Mouse (Mus musculus) neural tube, embryonic 13.5 days (tissue): Measurements from ENCODE around the gene Sirt4. TPM values are rescaled to one million over a fixed set of nuclear protein-coding genes. Genes with fewer than 3 reads are reported as not detected.
"Not testable (repeated sequence)": the region's sequence is repeated elsewhere in the genome, so short reads cannot be mapped to it uniquely, and the experiment has no call there.

Source experiments
- ATAC-seq: fragments of 200-750 bp; cut with Nextera tagmentation; 2 replicates; pipeline ENCODE4 v1.8.0; 2017; ENCODE audit warnings: low read depth, mild to moderate bottlenecking, moderate TSS enrichment, moderate library complexity
- H3K27ac ChIP-seq: fragments of 300-500 bp; sonication (generic); replicated peaks from 2 replicates; pipeline ENCODE4 v1.5.1; 2015; ENCODE audit warnings: moderate library complexity, mild to moderate bottlenecking, inconsistent platforms
- H3K27me3 ChIP-seq: fragments of 300-500 bp; sonication (generic); 2 replicates; pipeline ENCODE4 v1.6.1; 2015; ENCODE audit warnings: mild to moderate bottlenecking, inconsistent platforms
- H3K36me3 ChIP-seq: fragments of 300-500 bp; sonication (generic); 2 replicates; pipeline ENCODE4 v1.6.1; 2015; ENCODE audit warnings: mild to moderate bottlenecking, inconsistent platforms
- H3K4me1 ChIP-seq: fragments of 300-500 bp; sonication (generic); replicated peaks from 2 replicates; pipeline ENCODE4 v1.6.1; 2015; ENCODE audit warnings: inconsistent platforms
- H3K4me2 ChIP-seq: fragments of 300-500 bp; sonication (generic); 2 replicates; pipeline ENCODE4 v1.6.1; 2015; ENCODE audit warnings: inconsistent platforms, mild to moderate bottlenecking, moderate library complexity
- H3K4me3 ChIP-seq: fragments of 300-500 bp; sonication (generic); 2 replicates; pipeline ENCODE4 v1.5.1; 2015; ENCODE audit warnings: mild to moderate bottlenecking, inconsistent platforms
- H3K9ac ChIP-seq: fragments of 300-500 bp; sonication (generic); 2 replicates; pipeline ENCODE4 v1.6.1; 2015; ENCODE audit warnings: moderate library complexity, mild to moderate bottlenecking, inconsistent platforms
- H3K9me3 ChIP-seq: fragments of 300-500 bp; sonication (generic); 2 replicates; pipeline ENCODE4 v1.6.1; 2016; ENCODE audit warnings: inconsistent platforms
- WGBS: fragments of 180-500 bp; shearing (Covaris S2); methylation state at CpG from one replicate; pipeline ENCODE4 v1.1.7; 2015; 5-methylcytosine and 5-hydroxymethylcytosine counted together
- polyA plus RNA-seq: library from polyadenylated mRNA; unstranded; fragments of >200 nt; fragmentation: Nextera tagmentation; extraction: Ambion mirVana; gene quantifications from 2 replicates; pipeline ENCODE4 v1.2.1, GENCODE M21; 2015

Sirt4 gene
- polyA plus RNA-seq, 1 experiment from 2014 or later, result 26.8 TPM

DNA sequence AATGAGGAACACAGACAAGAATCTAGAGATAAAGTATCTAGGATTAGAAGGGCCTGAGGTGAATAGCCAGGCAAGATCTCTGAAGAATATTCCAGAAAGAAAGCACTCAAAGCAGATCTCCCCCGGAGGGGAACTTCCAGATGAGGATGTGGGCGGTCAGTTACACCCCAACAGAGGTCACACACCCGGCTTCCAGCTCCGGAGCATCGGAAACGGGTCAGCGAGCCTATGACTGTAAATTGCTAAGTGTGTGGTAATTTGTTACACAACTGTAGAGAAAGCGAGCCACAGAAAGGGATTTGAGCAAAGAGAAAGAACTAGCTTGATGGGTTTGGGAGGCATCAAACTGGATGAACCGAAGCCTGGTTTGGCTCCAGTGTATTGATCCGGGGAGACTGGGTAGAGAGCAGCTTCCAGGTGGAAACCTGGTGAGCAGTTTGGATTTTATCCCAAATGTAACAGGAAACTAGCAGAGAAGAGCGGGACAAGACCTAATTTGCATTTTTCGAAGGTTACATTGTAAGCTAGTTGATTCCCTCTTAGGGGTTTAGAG, 15.9 kb upstream of the Sirt4 start:
- no peak overlapping the region for H3K4me3 ChIP-seq
- no peak overlapping the region for H3K27ac ChIP-seq
- H3K9ac ChIP-seq, result no peak overlapping the region
- WGBS, result 80% methylated on average over 12 of the region's 12 CpGs
- H3K36me3 ChIP-seq, result no peaks in the 10 kb centered on the region
- no peak overlapping the region for H3K4me2 ChIP-seq
- H3K27me3 ChIP-seq, result no peaks in the 10 kb centered on the region
- H3K4me1 ChIP-seq, result no peaks in the 10 kb centered on the region
- H3K9me3 ChIP-seq, result no peaks in the 10 kb centered on the region
- no peak for ATAC-seq

DNA sequence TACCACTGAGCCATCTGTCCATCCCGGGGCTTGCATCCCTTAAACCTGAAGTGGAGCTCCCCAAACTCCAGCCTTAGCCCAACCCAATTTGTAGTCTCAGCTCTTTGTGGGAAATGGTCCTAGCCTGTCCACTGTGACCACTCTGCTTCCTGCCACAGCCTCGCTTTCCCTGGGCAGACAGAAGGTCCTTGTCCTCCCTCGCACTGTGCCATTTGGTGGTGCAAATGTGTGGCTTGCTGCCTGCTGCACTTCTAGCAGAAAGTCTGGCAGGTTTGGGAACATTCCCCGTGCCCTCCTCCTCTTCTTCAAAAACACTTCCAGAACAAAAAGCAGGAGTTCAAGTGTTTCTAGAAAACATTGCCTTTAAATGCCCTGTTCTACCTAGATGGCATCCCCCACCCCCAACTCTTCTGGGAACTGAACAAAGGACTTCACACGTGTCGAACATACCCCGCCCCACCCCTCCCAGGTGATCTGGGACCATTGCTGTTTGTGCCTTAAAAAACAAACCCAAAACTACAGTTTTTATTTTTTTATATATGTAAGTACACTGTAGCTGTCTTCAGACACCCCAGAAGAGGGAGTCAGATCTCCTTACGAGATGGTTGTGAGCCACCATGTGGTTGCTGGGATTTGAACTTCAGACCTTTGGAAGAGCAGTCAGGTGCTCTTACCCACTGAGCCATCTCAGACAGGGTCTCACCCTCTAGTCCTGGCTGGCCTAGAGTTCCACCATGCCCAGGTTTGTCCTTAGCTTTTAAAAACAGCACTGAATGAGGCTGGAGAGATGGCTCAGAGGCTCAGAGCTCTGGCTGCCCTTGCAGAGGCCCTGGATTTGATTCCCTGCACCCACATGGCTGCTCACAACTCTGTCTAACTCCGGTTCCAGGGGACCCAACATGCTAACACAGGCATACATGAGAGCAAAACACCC, 14.0 kb upstream of the Sirt4 start:
- H3K36me3 ChIP-seq, result no peaks in the 10 kb centered on the region
- no peaks in the 10 kb centered on the region for H3K9me3 ChIP-seq
- H3K27me3 ChIP-seq, result no peaks in the 10 kb centered on the region
- H3K4me2 ChIP-seq, result no peak overlapping the region
- 57% methylated on average over 9 of the region's 9 CpGs for WGBS
- no peak overlapping the region for H3K9ac ChIP-seq
- ATAC-seq, result no peak
- no peak overlapping the region for H3K4me3 ChIP-seq
- H3K4me1 ChIP-seq, result no peaks in the 10 kb centered on the region
- H3K27ac ChIP-seq, result no peak overlapping the region

GRCm38 (mm10) chr5:115497033-115497432, 12.5 kb upstream of the Sirt4 start:
- Histone ChIP-seq H3K4me2 (no peak overlapping the region), H3K27ac (no peak overlapping the region), H3K9ac (no peak overlapping the region), H3K4me1 (peaks cover 3% of the 10 kb centered on the region), H3K36me3 (no peaks in the 10 kb centered on the region), H3K9me3 (no peaks in the 10 kb centered on the region), H3K4me3 (no peak overlapping the region), H3K27me3 (no peaks in the 10 kb centered on the region)
- no peak for ATAC-seq
- 78% methylated on average over 7 of the region's 7 CpGs for WGBS

DNA sequence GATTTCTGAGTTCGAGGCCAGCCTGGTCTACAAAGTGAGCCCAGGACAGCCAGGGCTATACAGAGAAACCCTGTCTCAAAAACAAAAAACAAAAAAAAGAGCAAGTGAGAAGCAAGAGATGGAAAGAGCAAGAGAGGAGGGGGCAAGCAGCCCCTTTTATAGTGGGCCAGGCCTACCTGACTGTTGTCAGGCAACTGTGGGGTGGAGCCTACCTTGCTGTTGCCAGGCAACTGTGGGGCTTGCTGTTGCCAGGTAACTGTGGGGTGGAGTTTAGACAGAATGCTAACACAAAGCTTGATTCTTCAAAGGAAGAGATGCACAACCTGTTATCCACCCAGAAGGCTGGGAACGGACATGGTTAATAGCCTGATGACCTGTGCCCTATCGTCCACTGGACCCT, 11.1 kb upstream of the Sirt4 start:
- not testable (repeated sequence) for H3K9ac ChIP-seq, H3K9me3 ChIP-seq, ATAC-seq

GRCm38 (mm10) chr5:115493441-115493840, 8.9 kb upstream of the Sirt4 start:
- Histone ChIP-seq H3K27ac (0 out of 2 replicates have a peak overlapping the region, but pooled peaks have one; percentile 29), H3K9ac (no peak overlapping the region)
- WGBS, result 64% methylated on average over 5 of the region's 5 CpGs

More for the DNA sequence above, 11.1 kb upstream of the Sirt4 start:
- not testable (repeated sequence) for H3K36me3 ChIP-seq, H3K4me3 ChIP-seq, H3K4me2 ChIP-seq, H3K27me3 ChIP-seq, H3K27ac ChIP-seq
- H3K4me1 ChIP-seq, result peaks cover 17% of the 10 kb centered on the region
- WGBS, result 76% methylated on average over 3 of the region's 3 CpGs

GRCm38 (mm10) chr5:115492711-115493335, 8.3 kb upstream of the Sirt4 start:
- no peak overlapping the region for H3K27ac ChIP-seq
- H3K4me1 ChIP-seq, result peaks cover 23% of the 10 kb centered on the region
- no peak for ATAC-seq
- no peak overlapping the region for H3K4me2 ChIP-seq
- no peaks in the 10 kb centered on the region for H3K9me3 ChIP-seq
- H3K36me3 ChIP-seq, result no peaks in the 10 kb centered on the region
- H3K27me3 ChIP-seq, result no peaks in the 10 kb centered on the region
- no peak overlapping the region for H3K4me3 ChIP-seq
- 74% methylated on average over 6 of the region's 6 CpGs for WGBS
- H3K9ac ChIP-seq, result no peak overlapping the region

More at GRCm38 (mm10) chr5:115493441-115493840, 8.9 kb upstream of the Sirt4 start:
- Histone ChIP-seq H3K36me3 (no peaks in the 10 kb centered on the region), H3K4me1 (peaks cover 23% of the 10 kb centered on the region), H3K27me3 (no peaks in the 10 kb centered on the region), H3K9me3 (no peaks in the 10 kb centered on the region), H3K4me2 (no peak overlapping the region), H3K4me3 (no peak overlapping the region)
- ATAC-seq, result no peak

DNA sequence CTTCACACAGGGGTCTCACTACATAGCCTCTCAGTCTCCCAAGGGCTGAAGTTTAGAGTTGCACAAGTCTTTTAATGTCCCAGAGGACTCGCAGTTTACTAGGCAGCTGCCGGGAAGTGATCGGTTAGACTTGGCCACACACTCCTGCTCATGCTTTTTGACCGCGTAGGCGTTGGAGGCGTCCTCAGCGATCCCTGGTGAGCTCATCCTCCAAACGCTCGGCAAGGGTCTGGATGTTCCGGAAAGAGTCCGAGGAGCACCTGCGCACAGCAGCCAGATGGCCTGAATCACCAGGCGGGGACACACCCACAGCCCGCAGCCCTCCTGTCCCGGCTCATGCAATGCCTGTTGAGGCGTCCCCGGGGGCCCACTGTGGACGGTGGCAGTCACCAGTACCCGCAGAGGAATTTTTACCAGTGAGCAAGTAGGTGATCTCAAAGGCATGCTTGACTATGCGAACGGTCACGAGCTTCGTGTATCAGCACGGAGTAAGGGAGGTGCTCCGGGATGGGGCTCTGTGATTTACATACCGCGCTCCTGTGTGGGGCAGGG, 7.3 kb upstream of the Sirt4 start:
- Histone ChIP-seq H3K9me3 (no peaks in the 10 kb centered on the region), H3K4me1 (peaks cover 23% of the 10 kb centered on the region), H3K4me2 (peak overlapping the region; percentile 57), H3K4me3 (peak overlapping the region; percentile 22), H3K36me3 (no peaks in the 10 kb centered on the region), H3K27ac (no peak overlapping the region; the same call in 1 of the 2 replicates), H3K9ac (peak overlapping the region; percentile 55), H3K27me3 (no peaks in the 10 kb centered on the region)
- ATAC-seq, result no peak
- 3% methylated on average over 28 of the region's 28 CpGs for WGBS

GRCm38 (mm10) chr5:115491076-115491475, 6.6 kb upstream of the Sirt4 start:
- Histone ChIP-seq H3K4me3 (no peak overlapping the region), H3K4me1 (peaks cover 23% of the 10 kb centered on the region), H3K4me2 (peak overlapping the region; percentile 79), H3K9ac (no peak overlapping the region), H3K36me3 (no peaks in the 10 kb centered on the region), H3K27me3 (no peaks in the 10 kb centered on the region), H3K9me3 (no peaks in the 10 kb centered on the region), H3K27ac (peak overlapping the region; percentile 100)
- no peak for ATAC-seq
- 27% methylated on average over 5 of the region's 5 CpGs for WGBS

- peaks cover 23% of the 10 kb centered on the region for H3K4me1 ChIP-seq
- no peaks in the 10 kb centered on the region for H3K9me3 ChIP-seq
- H3K36me3 ChIP-seq, result no peaks in the 10 kb centered on the region
- 0 out of 2 replicates have a peak overlapping the region, but pooled peaks have one; percentile 48 for H3K9ac ChIP-seq
- 0 out of 2 replicates have a peak overlapping the region, but pooled peaks have one; percentile 38 for H3K4me3 ChIP-seq
- H3K27me3 ChIP-seq, result no peaks in the 10 kb centered on the region
- peak overlapping the region; percentile 100 for H3K27ac ChIP-seq
- 8% methylated on average over 8 of the region's 8 CpGs for WGBS
- H3K4me2 ChIP-seq, result peak overlapping the region; percentile 79
- ATAC-seq, result no peak
Measured at GRCm38 (mm10) chr5:115490638-115491000, 6.1 kb upstream of the Sirt4 start.

GRCm38 (mm10) chr5:115489699-115490637, 5.4 kb upstream of the Sirt4 start:
- WGBS, result under 1% methylated on average over 50 of the region's 50 CpGs
- H3K9me3 ChIP-seq, result no peaks in the 10 kb centered on the region
- peak overlapping the region; percentile 38 for H3K4me3 ChIP-seq
- no peaks in the 10 kb centered on the region for H3K36me3 ChIP-seq
- peak; percentile 87 for ATAC-seq
- peaks cover 24% of the 10 kb centered on the region for H3K4me1 ChIP-seq
- no peaks in the 10 kb centered on the region for H3K27me3 ChIP-seq
- H3K4me2 ChIP-seq, result peak overlapping the region; percentile 79
- peak overlapping the region; percentile 88 for H3K9ac ChIP-seq
- peak overlapping the region; percentile 100 for H3K27ac ChIP-seq
